Mouse (Mus musculus): Measurements from ENCODE around the gene Arhgap1. TPM values are rescaled to one million over a fixed set of nuclear protein-coding genes. Genes with fewer than 3 reads are reported as not detected.

The Arhgap1 gene
- polyA plus RNA-seq, 1 experiment = 52.7 TPM

DNA sequence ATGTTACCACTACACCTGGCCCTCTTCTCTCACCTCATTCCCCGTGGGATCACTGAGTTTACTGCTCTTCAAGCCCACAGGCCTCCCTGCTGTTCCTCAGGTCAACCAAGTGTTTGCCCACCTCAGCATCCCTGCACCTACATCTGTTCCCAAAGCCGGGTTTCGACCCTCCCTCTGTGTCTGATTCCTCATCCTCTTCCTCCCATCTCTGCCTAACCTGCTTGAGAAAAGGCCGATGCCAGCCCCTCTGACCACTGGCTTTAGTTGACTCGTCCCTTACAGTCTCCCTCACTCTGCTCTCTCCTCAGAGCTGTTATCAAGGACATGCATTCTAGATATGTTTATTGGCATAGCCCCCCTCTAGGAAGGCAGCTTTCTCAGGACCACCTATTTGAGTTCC, 22.2 kb upstream of the Arhgap1 start:
- no peak for TF ChIP-seq POLR2A (IDR thresholded peaks at IDR 0.05; ENCODE audit: insufficient read length, low read depth)
- peaks cover 2% of the 10 kb centered on the region for H3K36me3 ChIP-seq (ENCODE audit: control insufficient read depth, insufficient read depth)
- no peaks in the 10 kb centered on the region for H3K79me2 ChIP-seq (ENCODE audit: control insufficient read depth, insufficient read depth)
- H3K4me3 ChIP-seq = no peak overlapping the region
- no peak overlapping the region for H3ac ChIP-seq (ENCODE audit: control insufficient read depth, insufficient read length)
- H3K27me3 ChIP-seq (ENCODE audit: control insufficient read depth, insufficient read depth, insufficient read length) = no peaks in the 10 kb centered on the region
- no peak overlapping the region for H3K4me2 ChIP-seq (ENCODE audit: low read depth)

DNA sequence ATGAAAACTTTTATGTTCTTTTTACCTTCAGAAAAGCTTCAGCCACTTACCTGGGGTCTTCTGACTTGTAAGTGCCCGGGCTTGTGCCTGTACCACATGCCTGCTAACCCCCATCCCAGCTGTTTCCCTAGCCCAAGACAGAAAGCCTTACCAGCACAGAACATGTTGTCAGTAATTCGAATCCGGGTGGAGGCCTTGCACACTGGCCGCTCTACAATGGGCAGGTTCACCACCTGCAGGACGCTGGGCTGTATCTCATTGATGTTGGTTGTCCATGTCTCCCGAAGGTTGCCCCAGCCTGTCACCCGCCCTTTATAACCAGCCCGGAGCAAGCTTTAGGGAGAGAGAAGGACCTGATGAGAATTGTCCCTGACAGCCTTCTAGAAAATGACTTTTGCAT, 21.5 kb upstream of the Arhgap1 start:
- Histone ChIP-seq H3K36me3 (ENCODE audit: control insufficient read depth, insufficient read depth) (no peaks in the 10 kb centered on the region), H3K27me3 (ENCODE audit: control insufficient read depth, insufficient read depth, insufficient read length) (no peaks in the 10 kb centered on the region), H3K4me3 (no peak overlapping the region), H3ac (ENCODE audit: control insufficient read depth, insufficient read length) (no peak overlapping the region), H3K79me2 (ENCODE audit: control insufficient read depth, insufficient read depth) (no peaks in the 10 kb centered on the region), H3K4me2 (ENCODE audit: low read depth) (no peak overlapping the region)
- TF ChIP-seq MAX (IDR thresholded peaks at IDR 0.05; ENCODE audit: low read depth) (no peak), MYOG (IDR thresholded peaks at IDR 0.05; ENCODE audit: control insufficient read depth in 1 of 3, insufficient read depth in 1 of 3, insufficient read length in 2 of 3, low read depth in 2 of 3) (peak in 1 of 3 experiments; percentile 43)

DNA sequence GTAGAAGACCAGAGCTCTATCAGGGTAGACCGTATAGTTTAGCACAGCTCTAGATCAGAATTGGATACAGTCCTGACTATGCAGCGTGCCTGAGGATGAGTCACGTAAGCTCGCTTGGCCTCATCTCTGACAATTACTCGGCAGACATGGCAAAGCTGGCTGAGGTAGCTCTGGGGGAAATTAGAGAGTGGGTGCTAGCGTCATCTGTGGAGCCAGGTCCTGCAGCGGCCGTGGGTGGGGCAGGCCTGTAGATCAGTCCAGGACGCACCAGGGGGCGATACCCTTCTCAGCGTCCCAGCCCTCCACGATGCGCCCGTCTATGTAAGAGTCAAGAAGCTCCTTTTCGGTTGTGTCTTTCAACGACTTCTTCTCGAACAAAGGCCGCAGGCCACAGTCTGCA, 20.0 kb upstream of the Arhgap1 start:
- Histone ChIP-seq H3K36me3 (ENCODE audit: control insufficient read depth, insufficient read depth) (no peaks in the 10 kb centered on the region), H3ac (ENCODE audit: control insufficient read depth, insufficient read length) (no peak overlapping the region), H3K79me2 (ENCODE audit: control insufficient read depth, insufficient read depth) (no peaks in the 10 kb centered on the region), H3K4me2 (ENCODE audit: low read depth) (peak overlapping the region; percentile 2), H3K4me3 (no peak overlapping the region), H3K27me3 (ENCODE audit: control insufficient read depth, insufficient read depth, insufficient read length) (no peaks in the 10 kb centered on the region)
- TF ChIP-seq MYOG (IDR thresholded peaks at IDR 0.05; ENCODE audit: control insufficient read depth in 1 of 3, insufficient read depth in 1 of 3, insufficient read length in 2 of 3, low read depth in 2 of 3) (peak in 1 of 3 experiments; percentile 2), REST (IDR thresholded peaks at IDR 0.05; ENCODE audit: insufficient read depth, insufficient read length) (no peak)

DNA sequence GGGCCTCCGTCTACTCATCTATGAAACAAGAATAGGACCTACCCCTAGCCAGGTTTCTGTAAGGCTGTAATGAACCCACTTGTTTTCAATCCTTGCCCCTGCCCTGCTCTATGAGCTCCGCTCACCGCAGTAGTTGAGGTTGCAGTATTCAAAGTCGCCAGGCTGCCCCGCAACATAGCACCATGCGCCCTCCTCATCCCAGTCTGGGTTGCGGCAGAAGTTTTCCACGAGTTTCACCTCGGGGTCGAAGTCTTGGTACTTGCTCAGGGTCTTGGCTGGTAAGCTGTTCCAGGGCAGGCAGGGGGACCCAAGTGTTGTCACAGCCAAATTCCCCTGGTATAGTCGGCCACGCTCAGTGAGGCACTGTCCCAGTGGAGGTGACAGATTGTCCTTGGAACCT, 19.3 kb upstream of the Arhgap1 start:
- H3K27me3 ChIP-seq (ENCODE audit: control insufficient read depth, insufficient read depth, insufficient read length) = no peaks in the 10 kb centered on the region

DNA sequence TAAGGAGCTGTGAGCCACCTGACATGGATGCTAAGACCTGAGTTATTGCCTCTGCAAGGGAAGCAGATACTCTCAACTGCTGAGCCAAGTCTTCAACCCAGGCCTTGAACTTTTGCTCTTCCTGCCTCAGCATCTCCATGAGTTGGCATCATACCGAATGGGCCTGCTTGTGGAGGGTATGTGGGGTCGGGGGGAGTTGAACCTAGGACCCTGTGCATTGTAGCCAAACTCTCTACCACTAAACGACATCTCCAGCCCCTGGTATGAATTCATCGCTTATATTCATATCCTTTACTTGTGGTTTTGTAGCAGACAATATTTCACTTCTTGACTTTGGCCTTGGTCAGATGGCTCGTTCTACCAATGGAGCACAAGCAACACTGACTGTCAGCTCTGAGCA, 17.8 kb upstream of the Arhgap1 start:
- Histone ChIP-seq H3ac (ENCODE audit: control insufficient read depth, insufficient read length) (no peak overlapping the region), H3K4me3 (no peak overlapping the region), H3K79me2 (ENCODE audit: control insufficient read depth, insufficient read depth) (no peaks in the 10 kb centered on the region), H3K27me3 (ENCODE audit: control insufficient read depth, insufficient read depth, insufficient read length) (no peaks in the 10 kb centered on the region), H3K4me2 (ENCODE audit: low read depth) (peak overlapping the region; percentile 47), H3K36me3 (ENCODE audit: control insufficient read depth, insufficient read depth) (no peaks in the 10 kb centered on the region)
- TF ChIP-seq TCF3 (IDR thresholded peaks at IDR 0.05; ENCODE audit: insufficient read length, low read depth) (no peak), USF1 (IDR thresholded peaks at IDR 0.05; ENCODE audit: low read depth) (no peak), TCF12 (IDR thresholded peaks at IDR 0.05; ENCODE audit: insufficient read depth, poor library complexity, severe bottlenecking) (no peak), MYOG (IDR thresholded peaks at IDR 0.05; ENCODE audit: control insufficient read depth in 1 of 3, insufficient read depth in 1 of 3, insufficient read length in 2 of 3, low read depth in 2 of 3) (no peak), REST (IDR thresholded peaks at IDR 0.05; ENCODE audit: insufficient read depth, insufficient read length) (no peak), E2F4 (IDR thresholded peaks at IDR 0.05; ENCODE audit: insufficient read depth) (no peak), CEBPB (IDR thresholded peaks at IDR 0.05; ENCODE audit: insufficient read depth, poor library complexity, severe bottlenecking) (no peak), POLR2A (IDR thresholded peaks at IDR 0.05; ENCODE audit: insufficient read length, low read depth) (no peak), MYOD1 (IDR thresholded peaks at IDR 0.05; ENCODE audit: control insufficient read depth in 1 of 3, insufficient read length in 2 of 3, low read depth in 2 of 3) (no peak), POLR2AphosphoS2 (IDR thresholded peaks at IDR 0.05; ENCODE audit: insufficient read length, low read depth) (no peak), SRF (IDR thresholded peaks at IDR 0.05; ENCODE audit: control insufficient read depth, insufficient read length, low read depth) (no peak), MAX (IDR thresholded peaks at IDR 0.05; ENCODE audit: low read depth) (no peak)

More for the DNA sequence above, 19.3 kb upstream of the Arhgap1 start:
- Histone ChIP-seq H3K4me3 (no peak overlapping the region), H3ac (ENCODE audit: control insufficient read depth, insufficient read length) (no peak overlapping the region), H3K36me3 (ENCODE audit: control insufficient read depth, insufficient read depth) (no peaks in the 10 kb centered on the region), H3K79me2 (ENCODE audit: control insufficient read depth, insufficient read depth) (no peaks in the 10 kb centered on the region), H3K4me2 (ENCODE audit: low read depth) (no peak overlapping the region)
- TF ChIP-seq E2F4 (IDR thresholded peaks at IDR 0.05; ENCODE audit: insufficient read depth) = no peak

DNA sequence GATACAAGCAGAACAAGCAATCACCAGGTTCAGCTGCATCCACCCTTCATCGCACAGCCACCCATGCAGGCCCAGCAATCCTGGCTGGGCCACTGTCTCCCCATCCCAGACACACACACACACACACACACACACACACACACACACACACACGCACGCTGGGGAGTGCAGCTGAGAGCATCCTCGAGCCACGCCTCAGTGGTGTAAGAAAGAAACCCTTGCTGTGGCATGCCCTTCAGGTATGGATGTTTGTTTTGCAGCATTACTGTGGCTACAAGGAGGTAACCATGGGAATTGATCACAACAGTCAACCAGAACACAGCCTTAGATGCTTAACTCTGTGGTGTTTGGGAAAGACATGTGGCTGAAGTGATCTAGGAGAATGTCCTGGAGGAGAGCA, 17.3 kb upstream of the Arhgap1 start:
- Histone ChIP-seq H3K4me3 (peak overlapping the region; percentile 9), H3K4me2 (ENCODE audit: low read depth) (peak overlapping the region; percentile 47), H3K79me2 (ENCODE audit: control insufficient read depth, insufficient read depth) (no peaks in the 10 kb centered on the region), H3K27me3 (ENCODE audit: control insufficient read depth, insufficient read depth, insufficient read length) (no peaks in the 10 kb centered on the region), H3ac (ENCODE audit: control insufficient read depth, insufficient read length) (no peak overlapping the region), H3K36me3 (ENCODE audit: control insufficient read depth, insufficient read depth) (no peaks in the 10 kb centered on the region)
- TF ChIP-seq MYOD1 (IDR thresholded peaks at IDR 0.05; ENCODE audit: control insufficient read depth in 1 of 3, insufficient read length in 2 of 3, low read depth in 2 of 3) (peak in 2 of 3 experiments; percentile 2 to 39), REST (IDR thresholded peaks at IDR 0.05; ENCODE audit: insufficient read depth, insufficient read length) (no peak), MYOG (IDR thresholded peaks at IDR 0.05; ENCODE audit: control insufficient read depth in 1 of 3, insufficient read depth in 1 of 3, insufficient read length in 2 of 3, low read depth in 2 of 3) (peak in 2 of 3 experiments; percentile 21 to 66), POLR2A (IDR thresholded peaks at IDR 0.05; ENCODE audit: insufficient read length, low read depth) (no peak)
